Mouse (Mus musculus): ENCODE data around the gene Arnt2. TPM values are rescaled to one million over a fixed set of nuclear protein-coding genes. Genes with fewer than 3 reads are reported as not detected.
A peak's percentile ranks its signal among the peaks of the same experiment; 100 is the strongest.

Arnt2 gene
- polyA plus RNA-seq, 1 experiment from 2014 or later: 83.8 TPM

- H3K9me3 ChIP-seq (ENCODE audit: control insufficient read depth, low read length): no peaks in the 10 kb centered on the region
Measured at GRCm38 (mm10) chr7:84408282-84408681, 1.7 kb downstream of the Arnt2 start.

GRCm38 (mm10) chr7:84403371-84403770, 6.6 kb downstream of the Arnt2 start:
- WGBS: 15% methylated on average over 5 of the region's 5 CpGs
- no peaks in the 10 kb centered on the region for H3K27me3 ChIP-seq (ENCODE audit: control insufficient read depth, insufficient read depth, low read length)
- H3K4me2 ChIP-seq (ENCODE audit: low read depth, low read length): no peak overlapping the region
- H3K9me3 ChIP-seq (ENCODE audit: control insufficient read depth, low read length): no peaks in the 10 kb centered on the region
- H3K9ac ChIP-seq (replicated peaks; ENCODE audit: low read depth, low read length): no peak overlapping the region
- no peak overlapping the region for H3K27ac ChIP-seq (ENCODE audit: low read depth, low read length)
- no peaks in the 10 kb centered on the region for H3K36me3 ChIP-seq (ENCODE audit: control insufficient read depth, insufficient read depth, low read length)
- no peak overlapping the region for H3K4me3 ChIP-seq (ENCODE audit: low read depth, low read length)
- ATAC-seq (ENCODE audit: low read depth): no peak
- peaks cover 28% of the 10 kb centered on the region for H3K4me1 ChIP-seq (ENCODE audit: control insufficient read depth, insufficient read depth, low read length)

More at GRCm38 (mm10) chr7:84408282-84408681, 1.7 kb downstream of the Arnt2 start:
- no peaks in the 10 kb centered on the region for H3K36me3 ChIP-seq (ENCODE audit: control insufficient read depth, insufficient read depth, low read length)
- H3K27ac ChIP-seq (ENCODE audit: low read depth, low read length): no peak overlapping the region
- peaks cover 15% of the 10 kb centered on the region for H3K4me1 ChIP-seq (ENCODE audit: control insufficient read depth, insufficient read depth, low read length)
- WGBS: 68% methylated on average over 5 of the region's 5 CpGs
- H3K27me3 ChIP-seq (ENCODE audit: control insufficient read depth, insufficient read depth, low read length): no peaks in the 10 kb centered on the region
- ATAC-seq (ENCODE audit: low read depth): no peak
- no peak overlapping the region; the same call in 1 of the 2 replicates for H3K9ac ChIP-seq (replicated peaks; ENCODE audit: low read depth, low read length)
- peak overlapping the region; percentile 81 for H3K4me2 ChIP-seq (ENCODE audit: low read depth, low read length)
- H3K4me3 ChIP-seq (ENCODE audit: low read depth, low read length): peak overlapping the region; percentile 73; the same call in 1 of the 2 replicates

GRCm38 (mm10) chr7:84401641-84402455, 8.1 kb downstream of the Arnt2 start:
- Histone ChIP-seq H3K36me3 (ENCODE audit: control insufficient read depth, insufficient read depth, low read length) (no peaks in the 10 kb centered on the region), H3K27ac (ENCODE audit: low read depth, low read length) (peak overlapping the region; percentile 70), H3K9ac (replicated peaks; ENCODE audit: low read depth, low read length) (no peak overlapping the region), H3K9me3 (ENCODE audit: control insufficient read depth, low read length) (no peaks in the 10 kb centered on the region), H3K27me3 (ENCODE audit: control insufficient read depth, insufficient read depth, low read length) (no peaks in the 10 kb centered on the region), H3K4me1 (ENCODE audit: control insufficient read depth, insufficient read depth, low read length) (peaks cover 26% of the 10 kb centered on the region), H3K4me3 (ENCODE audit: low read depth, low read length) (no peak overlapping the region), H3K4me2 (ENCODE audit: low read depth, low read length) (peak overlapping the region; percentile 17; the same call in 1 of the 2 replicates)
- 28% methylated on average over 9 of the region's 9 CpGs for WGBS
- peak; percentile 84 for ATAC-seq (ENCODE audit: low read depth)

DNA sequence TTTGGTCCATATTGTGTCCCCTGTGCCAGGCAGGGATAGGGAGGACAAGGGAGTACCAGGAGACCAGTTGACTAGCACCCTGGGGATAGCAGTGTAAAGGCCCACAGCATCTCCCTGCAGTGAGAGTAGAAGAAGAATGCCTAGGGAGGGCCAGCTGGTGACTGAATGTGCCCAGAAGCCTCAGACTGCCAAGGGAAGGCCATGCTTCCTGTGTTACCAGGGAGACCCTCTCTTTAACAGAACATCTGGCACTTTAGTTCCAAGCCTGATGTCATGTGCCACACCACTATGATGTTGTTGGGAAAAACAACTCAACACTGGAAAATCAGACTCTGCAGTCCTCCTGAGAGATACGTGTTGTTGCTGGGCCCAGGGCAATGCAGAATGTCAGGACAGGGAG, 12.7 kb downstream of the Arnt2 start:
- Histone ChIP-seq H3K9me3 (ENCODE audit: control insufficient read depth, low read length) (no peaks in the 10 kb centered on the region), H3K27me3 (ENCODE audit: control insufficient read depth, insufficient read depth, low read length) (no peaks in the 10 kb centered on the region), H3K36me3 (ENCODE audit: control insufficient read depth, insufficient read depth, low read length) (no peaks in the 10 kb centered on the region), H3K4me3 (ENCODE audit: low read depth, low read length) (no peak overlapping the region), H3K27ac (ENCODE audit: low read depth, low read length) (peak overlapping the region; percentile 57; the same call in 1 of the 2 replicates), H3K9ac (replicated peaks; ENCODE audit: low read depth, low read length) (no peak overlapping the region), H3K4me2 (ENCODE audit: low read depth, low read length) (no peak overlapping the region), H3K4me1 (ENCODE audit: control insufficient read depth, insufficient read depth, low read length) (peaks cover 14% of the 10 kb centered on the region)
- no peak; the same call in 1 of the 2 replicates for ATAC-seq (ENCODE audit: low read depth)
- 41% methylated on average over 1 of the region's 1 CpGs for WGBS

DNA sequence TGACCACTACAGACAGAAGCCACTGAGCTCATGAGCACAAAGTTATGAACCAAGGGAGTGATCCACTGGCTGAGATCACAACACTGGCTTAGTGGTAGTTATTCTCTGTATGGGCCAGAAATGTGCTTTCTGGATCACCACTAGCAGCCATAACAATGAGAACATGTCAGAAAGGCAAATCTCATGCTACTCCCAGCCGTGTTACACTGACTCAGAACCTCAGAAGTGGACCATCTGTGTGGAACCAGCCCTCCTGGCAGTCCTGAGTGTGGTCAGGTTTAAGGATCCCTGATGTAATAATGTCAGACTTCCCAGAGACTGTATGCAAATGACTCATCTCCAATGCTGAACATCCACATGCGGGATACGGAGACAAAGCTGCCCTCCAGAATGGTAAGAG, 13.4 kb downstream of the Arnt2 start:
- Histone ChIP-seq H3K36me3 (ENCODE audit: control insufficient read depth, insufficient read depth, low read length) (no peaks in the 10 kb centered on the region), H3K4me2 (ENCODE audit: low read depth, low read length) (no peak overlapping the region), H3K9me3 (ENCODE audit: control insufficient read depth, low read length) (no peaks in the 10 kb centered on the region), H3K27ac (ENCODE audit: low read depth, low read length) (no peak overlapping the region), H3K4me1 (ENCODE audit: control insufficient read depth, insufficient read depth, low read length) (peaks cover 6% of the 10 kb centered on the region), H3K4me3 (ENCODE audit: low read depth, low read length) (no peak overlapping the region), H3K27me3 (ENCODE audit: control insufficient read depth, insufficient read depth, low read length) (no peaks in the 10 kb centered on the region), H3K9ac (replicated peaks; ENCODE audit: low read depth, low read length) (no peak overlapping the region)
- ATAC-seq (ENCODE audit: low read depth): no peak
- 88% methylated on average over 3 of the region's 3 CpGs for WGBS

DNA sequence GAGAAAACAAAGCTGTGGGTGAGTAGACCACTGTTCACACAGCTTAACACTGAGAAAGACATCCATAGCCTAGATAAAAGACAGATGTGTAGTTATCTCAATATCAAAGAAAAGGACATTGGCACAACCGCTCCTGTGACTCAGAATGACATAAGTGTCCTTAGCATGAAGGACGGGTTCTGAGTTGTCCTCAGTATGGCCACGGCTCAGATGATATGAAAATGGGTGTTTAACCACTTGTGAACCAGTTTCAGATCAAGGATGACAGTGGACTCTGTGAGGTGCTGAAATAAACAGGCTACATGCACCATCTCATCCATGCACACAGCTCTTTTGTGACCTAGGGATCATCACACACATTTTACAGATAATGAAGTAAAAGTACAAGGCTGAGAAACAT, 22.1 kb downstream of the Arnt2 start:
- no peaks in the 10 kb centered on the region for H3K4me1 ChIP-seq (ENCODE audit: control insufficient read depth, insufficient read depth, low read length)
- no peak overlapping the region for H3K9ac ChIP-seq (replicated peaks; ENCODE audit: low read depth, low read length)
- H3K4me2 ChIP-seq (ENCODE audit: low read depth, low read length): no peak overlapping the region
- WGBS: 82% methylated on average over 3 of the region's 3 CpGs
- H3K4me3 ChIP-seq (ENCODE audit: low read depth, low read length): no peak overlapping the region
- no peaks in the 10 kb centered on the region for H3K9me3 ChIP-seq (ENCODE audit: control insufficient read depth, low read length)
- no peaks in the 10 kb centered on the region for H3K27me3 ChIP-seq (ENCODE audit: control insufficient read depth, insufficient read depth, low read length)
- no peaks in the 10 kb centered on the region for H3K36me3 ChIP-seq (ENCODE audit: control insufficient read depth, insufficient read depth, low read length)
- ATAC-seq (ENCODE audit: low read depth): no peak
- no peak overlapping the region for H3K27ac ChIP-seq (ENCODE audit: low read depth, low read length)

- Histone ChIP-seq H3K4me3 (ENCODE audit: low read depth, low read length) (no peak overlapping the region), H3K4me2 (ENCODE audit: low read depth, low read length) (no peak overlapping the region), H3K4me1 (ENCODE audit: control insufficient read depth, insufficient read depth, low read length) (no peaks in the 10 kb centered on the region), H3K27ac (ENCODE audit: low read depth, low read length) (no peak overlapping the region), H3K9me3 (ENCODE audit: control insufficient read depth, low read length) (no peaks in the 10 kb centered on the region), H3K36me3 (ENCODE audit: control insufficient read depth, insufficient read depth, low read length) (no peaks in the 10 kb centered on the region), H3K27me3 (ENCODE audit: control insufficient read depth, insufficient read depth, low read length) (no peaks in the 10 kb centered on the region), H3K9ac (replicated peaks; ENCODE audit: low read depth, low read length) (no peak overlapping the region)
- no peak for ATAC-seq (ENCODE audit: low read depth)
- WGBS: 81% methylated on average over 1 of the region's 1 CpGs
Measured at GRCm38 (mm10) chr7:84386472-84386871, 23.5 kb downstream of the Arnt2 start.

DNA sequence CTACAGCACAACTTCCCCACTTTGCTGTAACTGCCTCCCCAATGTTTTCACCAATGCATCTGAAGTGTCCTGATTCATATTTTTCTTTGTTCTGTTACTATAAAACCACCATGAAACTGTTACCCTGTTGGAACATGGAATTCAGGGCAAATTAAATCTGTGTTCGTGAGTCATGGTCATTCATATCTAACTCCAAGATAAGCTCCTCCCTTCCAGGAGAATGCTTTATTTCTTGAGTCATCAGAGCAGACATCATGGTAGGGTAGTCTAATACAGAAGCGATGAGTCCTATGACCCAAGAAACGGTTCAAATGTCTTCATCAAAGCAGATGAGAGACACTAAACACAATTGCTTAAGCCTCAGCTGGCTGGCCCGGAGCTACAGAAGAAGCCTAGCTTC, 25.2 kb downstream of the Arnt2 start:
- Histone ChIP-seq H3K27ac (ENCODE audit: low read depth, low read length) (no peak overlapping the region), H3K9me3 (ENCODE audit: control insufficient read depth, low read length) (no peaks in the 10 kb centered on the region), H3K4me1 (ENCODE audit: control insufficient read depth, insufficient read depth, low read length) (no peaks in the 10 kb centered on the region), H3K4me3 (ENCODE audit: low read depth, low read length) (no peak overlapping the region), H3K27me3 (ENCODE audit: control insufficient read depth, insufficient read depth, low read length) (no peaks in the 10 kb centered on the region), H3K4me2 (ENCODE audit: low read depth, low read length) (no peak overlapping the region), H3K9ac (replicated peaks; ENCODE audit: low read depth, low read length) (no peak overlapping the region), H3K36me3 (ENCODE audit: control insufficient read depth, insufficient read depth, low read length) (no peaks in the 10 kb centered on the region)
- 94% methylated on average over 4 of the region's 4 CpGs for WGBS
- no peak for ATAC-seq (ENCODE audit: low read depth)

- Histone ChIP-seq H3K9ac (replicated peaks; ENCODE audit: low read depth, low read length) (no peak overlapping the region), H3K4me3 (ENCODE audit: low read depth, low read length) (no peak overlapping the region), H3K9me3 (ENCODE audit: control insufficient read depth, low read length) (no peaks in the 10 kb centered on the region), H3K27me3 (ENCODE audit: control insufficient read depth, insufficient read depth, low read length) (no peaks in the 10 kb centered on the region), H3K4me2 (ENCODE audit: low read depth, low read length) (no peak overlapping the region), H3K27ac (ENCODE audit: low read depth, low read length) (no peak overlapping the region), H3K4me1 (ENCODE audit: control insufficient read depth, insufficient read depth, low read length) (no peaks in the 10 kb centered on the region), H3K36me3 (ENCODE audit: control insufficient read depth, insufficient read depth, low read length) (no peaks in the 10 kb centered on the region)
- no peak for ATAC-seq (ENCODE audit: low read depth)
- 91% methylated on average over 7 of the region's 7 CpGs for WGBS
Measured at GRCm38 (mm10) chr7:84384086-84384485, 25.9 kb downstream of the Arnt2 start.

Data from neural tube, embryonic 14.5 days (tissue).